Mouse (Mus musculus) heart, adult 2 months (tissue): ENCODE data around the gene Olfr370. TPM values are rescaled to one million over a fixed set of nuclear protein-coding genes. Genes with fewer than 3 reads are reported as not detected.

Experiments
- DNase-seq, 2 experiments: peaks; one replicate each; pipeline ENCODE4 v3.0.0; 2021
- H3K27ac ChIP-seq: fragments of 200-600 bp; 2 replicates; pipeline ENCODE4 v1.8.1; 2022
- H3K27me3 ChIP-seq: fragments of 200-500 bp; 2 replicates; pipeline ENCODE4 v1.6.1; 2012; ENCODE audit warnings: mild to moderate bottlenecking, low read length, inconsistent platforms, mixed read lengths; ENCODE audit not compliant: control insufficient read depth, insufficient read depth
- H3K36me3 ChIP-seq: fragments of 200-500 bp; 2 replicates; pipeline ENCODE4 v1.6.1; 2012; ENCODE audit warnings: low read length, inconsistent platforms; ENCODE audit not compliant: control insufficient read depth, insufficient read depth
- H3K4me1 ChIP-seq: fragments of 200-500 bp; 2 replicates; pipeline ENCODE4 v1.6.1; 2011; ENCODE audit warnings: low read length; ENCODE audit not compliant: control insufficient read depth, insufficient read depth
- H3K4me3 ChIP-seq: fragments of 200-600 bp; 2 replicates; pipeline ENCODE4 v1.8.1; 2022
- H3K79me2 ChIP-seq: fragments of 200-500 bp; replicated peaks from 2 replicates; pipeline ENCODE4 v1.6.1; 2012; ENCODE audit warnings: mild to moderate bottlenecking, inconsistent platforms, low read length, moderate library complexity, mixed read lengths; ENCODE audit not compliant: control insufficient read depth, insufficient read depth
- H3K9ac ChIP-seq: fragments of 200-500 bp; 2 replicates; pipeline ENCODE4 v1.6.1; 2012; ENCODE audit warnings: low read depth, mild to moderate bottlenecking, control low read depth, inconsistent platforms, low read length, mixed read lengths
- CTCF ChIP-seq: fragments of 200-600 bp; IDR thresholded peaks from 2 replicates; pipeline ENCODE4 v1.8.1; 2022; ENCODE audit warnings: antibody characterized with exemption, mild to moderate bottlenecking, moderate library complexity
- EP300 ChIP-seq: fragments of 200-500 bp; IDR thresholded peaks from 2 replicates; pipeline ENCODE4 v1.6.1; 2011; ENCODE audit warnings: low read depth, low read length, control low read depth; ENCODE audit not compliant: insufficient read depth
- POLR2A ChIP-seq: fragments of 200-500 bp; IDR thresholded peaks from 2 replicates; pipeline ENCODE4 v1.6.1; 2011; ENCODE audit warnings: mild to moderate bottlenecking, low read depth, low read length, control low read depth; ENCODE audit not compliant: insufficient read depth
- WGBS: fragments of 180-500 bp; shearing (Covaris S2); methylation state at CpG from one replicate; pipeline ENCODE4 v1.1.7; 2018; 5-methylcytosine and 5-hydroxymethylcytosine counted together
- intact Hi-C: fragments of 180-260 bp; cut with DNase I; formaldehyde crosslinking; loops from one replicate; pipeline ENCODE4 v1.15.1; 2025
- polyA plus RNA-seq: library from polyadenylated mRNA; depleted of rRNA; stranded (reverse); fragments of >200 nt; gene quantifications from 2 replicates; pipeline ENCODE4 v1.2.3, GENCODE M21; 2012
- total RNA-seq, 2 experiments: library from RNA; stranded (reverse); gene quantifications; 2 replicates each; pipeline ENCODE4 v1.2.3; 2021

Olfr370 gene
- total and polyA plus RNA-seq, 3 experiments: not detected

DNA sequence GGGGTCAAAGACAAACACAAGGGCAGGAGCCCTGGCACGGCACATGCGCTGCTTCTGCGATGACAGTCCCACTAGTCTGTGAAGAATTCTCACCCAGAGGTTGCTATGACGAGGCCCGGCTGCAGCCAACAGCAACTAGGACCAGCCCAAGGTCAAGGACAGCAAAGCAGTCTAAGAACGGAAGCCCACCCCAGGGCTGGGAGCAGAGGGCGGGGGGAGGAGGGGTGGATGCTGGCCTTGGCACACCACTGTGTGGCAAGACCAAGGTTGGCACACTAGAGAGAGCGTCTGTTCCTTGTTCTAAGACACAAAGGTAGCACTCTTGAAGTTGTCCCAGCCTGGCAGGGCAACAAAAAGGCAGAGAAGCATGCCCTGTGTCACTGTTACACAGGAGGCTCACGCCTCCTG is 41.8 kb downstream of the Olfr370 start:
- DNase-seq: peak; percentile 53 to 76
- peak overlapping the region; percentile 90 for H3K27ac ChIP-seq
- TF ChIP-seq POLR2A: peak; percentile 61; the same call in 1 of the 2 replicates
- TF ChIP-seq EP300: peak; percentile 34; the same call in 1 of the 2 replicates
- TF ChIP-seq CTCF: no peak
- 56% methylated on average over 9 of the region's 9 CpGs for WGBS
- H3K4me1 ChIP-seq: peaks cover 9% of the 10 kb centered on the region
- no peaks in the 10 kb centered on the region; the same call in 1 of the 2 replicates for H3K79me2 ChIP-seq
- no peak overlapping the region for H3K4me3 ChIP-seq
- intact Hi-C loops: no loop called here
- no peaks in the 10 kb centered on the region for H3K36me3 ChIP-seq
- H3K9ac ChIP-seq: peak overlapping the region; percentile 73
- no peaks in the 10 kb centered on the region for H3K27me3 ChIP-seq

DNA sequence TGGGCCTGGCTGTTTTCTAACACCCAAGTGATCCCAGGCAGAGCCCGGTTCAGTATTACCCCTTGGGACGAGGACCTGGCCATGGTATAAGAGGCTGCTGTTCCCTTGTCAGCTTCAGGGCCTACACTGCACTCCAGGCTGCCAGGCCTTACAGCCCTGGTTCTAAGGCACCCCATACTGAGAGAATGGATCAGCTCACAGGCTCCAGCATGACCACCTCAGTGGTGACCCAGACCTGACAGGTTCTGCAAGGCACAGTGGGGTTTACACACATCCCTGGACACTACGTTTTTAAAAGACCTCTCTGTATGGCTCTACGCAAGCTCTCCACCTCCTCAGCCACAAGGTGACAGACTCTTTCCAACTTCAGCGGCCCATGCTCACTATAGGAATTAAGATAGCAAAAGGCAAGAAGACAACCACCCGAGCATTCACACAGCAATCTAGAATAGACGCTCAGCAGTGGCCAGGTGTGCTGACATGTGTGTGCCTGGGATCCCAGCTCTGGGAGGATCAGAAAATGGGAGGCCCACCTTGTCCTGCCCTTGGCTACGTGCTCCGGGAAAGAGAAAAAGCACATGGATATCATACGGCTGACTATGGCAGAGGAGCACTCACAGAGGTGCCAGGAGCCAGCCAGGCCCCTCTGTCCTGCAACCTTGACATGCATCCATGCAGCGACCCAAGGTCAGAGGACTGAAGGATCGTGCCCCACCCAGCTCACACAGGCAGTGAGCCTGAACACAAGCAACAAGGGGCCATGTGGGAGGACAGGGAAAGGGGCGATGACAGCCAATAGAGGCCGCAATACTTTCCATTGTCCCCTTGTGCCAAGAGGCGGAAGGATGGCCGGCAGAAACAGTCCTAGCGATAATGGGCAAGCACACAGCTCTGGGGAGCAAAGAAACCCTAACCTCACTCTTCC is 42.8 kb downstream of the Olfr370 start:
- Histone ChIP-seq H3K4me3 (no peak overlapping the region), H3K9ac (peak overlapping the region; percentile 18), H3K36me3 (no peaks in the 10 kb centered on the region), H3K79me2 (no peaks in the 10 kb centered on the region; the same call in 1 of the 2 replicates), H3K4me1 (peaks cover 9% of the 10 kb centered on the region), H3K27me3 (no peaks in the 10 kb centered on the region), H3K27ac (peak overlapping the region; percentile 90)
- TF ChIP-seq POLR2A (0 out of 2 replicates have a peak, but pooled peaks have one; percentile 24), EP300 (0 out of 2 replicates have a peak, but pooled peaks have one; percentile 52), CTCF (no peak)
- WGBS: 50% methylated on average over 17 of the region's 17 CpGs
- DNase-seq: peak; percentile 46 to 49
- intact Hi-C loops: no loop called here

DNA sequence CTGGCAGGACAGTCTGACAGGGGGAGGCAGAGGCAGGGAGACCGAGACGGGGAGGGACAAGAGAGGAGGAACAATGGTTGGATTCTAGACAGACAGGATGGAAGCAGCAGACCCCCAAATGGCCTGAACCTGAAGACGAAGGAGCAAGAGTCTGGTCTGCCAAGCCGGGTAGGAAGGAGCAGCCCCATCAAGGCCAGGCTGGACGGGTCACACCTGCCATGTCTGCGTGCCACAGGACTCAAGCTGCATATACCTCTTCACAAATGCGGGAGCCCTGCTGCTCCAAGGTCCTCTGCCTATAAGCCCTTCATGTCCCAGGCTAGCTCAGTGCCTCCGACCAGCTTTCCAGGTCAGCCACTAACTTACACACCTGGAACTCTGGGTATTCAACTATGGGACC is 44.1 kb downstream of the Olfr370 start:
- intact Hi-C loops: no loop called here
- Histone ChIP-seq H3K36me3 (no peaks in the 10 kb centered on the region), H3K79me2 (peaks cover 2% of the 10 kb centered on the region; the same call in 1 of the 2 replicates), H3K9ac (no peak overlapping the region), H3K4me1 (peaks cover 9% of the 10 kb centered on the region), H3K4me3 (no peak overlapping the region), H3K27me3 (no peaks in the 10 kb centered on the region), H3K27ac (no peak overlapping the region; the same call in 1 of the 2 replicates)
- TF ChIP-seq POLR2A: no peak
- DNase-seq: peak in 1 of 2 experiments; percentile 2
- WGBS: 77% methylated on average over 8 of the region's 8 CpGs

DNA sequence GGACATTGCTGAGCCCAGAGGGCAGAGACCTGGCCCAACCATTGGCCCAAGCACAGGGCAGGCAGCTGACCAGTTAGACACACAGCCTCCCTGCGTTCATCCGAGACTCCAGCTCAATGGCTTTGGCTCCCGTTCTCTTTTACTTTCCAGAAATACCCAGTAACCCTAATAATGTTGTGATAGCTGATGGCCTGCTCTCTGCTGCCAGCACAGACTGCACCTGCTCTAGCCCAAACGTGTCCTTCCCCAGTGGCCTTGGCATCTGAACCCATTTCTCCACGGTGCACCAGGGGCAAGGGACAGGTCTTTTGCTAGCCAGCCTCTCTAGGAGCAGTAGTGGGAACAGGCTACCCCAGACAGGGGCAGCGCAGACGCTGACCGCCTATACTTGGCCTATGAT is 45.2 kb downstream of the Olfr370 start:
- Histone ChIP-seq H3K79me2 (peaks cover 6% of the 10 kb centered on the region; the same call in 1 of the 2 replicates), H3K27me3 (no peaks in the 10 kb centered on the region), H3K4me3 (no peak overlapping the region), H3K9ac (no peak overlapping the region), H3K27ac (peak overlapping the region; percentile 63), H3K4me1 (peaks cover 12% of the 10 kb centered on the region), H3K36me3 (no peaks in the 10 kb centered on the region)
- DNase-seq: peak in 1 of 2 experiments; percentile 44
- no peak for TF ChIP-seq CTCF
- TF ChIP-seq POLR2A: 0 out of 2 replicates have a peak, but pooled peaks have one; percentile 1
- TF ChIP-seq EP300: peak; percentile 3; the same call in 1 of the 2 replicates
- WGBS: 63% methylated on average over 8 of the region's 8 CpGs
- intact Hi-C loops: no loop called here

DNA sequence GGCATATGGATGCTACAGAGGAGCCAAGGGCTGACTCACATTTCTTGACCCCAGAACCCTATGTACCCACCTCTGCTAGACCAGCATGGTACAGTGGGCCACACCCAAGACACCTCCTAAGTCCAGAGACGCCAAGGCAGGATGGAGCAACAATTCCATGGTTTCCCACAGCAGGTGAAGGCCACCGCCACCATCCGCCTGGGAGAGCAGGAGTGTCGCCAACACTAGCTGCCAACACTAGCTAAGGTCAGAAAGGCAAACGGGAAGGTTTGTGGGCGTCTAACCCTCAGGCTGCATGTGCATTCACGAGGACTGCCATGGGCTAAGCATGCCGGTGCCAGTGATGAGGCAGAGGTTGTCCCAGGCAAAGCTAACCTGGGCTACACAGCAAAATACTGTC is 46.6 kb downstream of the Olfr370 start:
- 63% methylated on average over 8 of the region's 8 CpGs for WGBS
- peaks cover 6% of the 10 kb centered on the region; the same call in 1 of the 2 replicates for H3K79me2 ChIP-seq
- DNase-seq: peak in 1 of 2 experiments; percentile 6

DNA sequence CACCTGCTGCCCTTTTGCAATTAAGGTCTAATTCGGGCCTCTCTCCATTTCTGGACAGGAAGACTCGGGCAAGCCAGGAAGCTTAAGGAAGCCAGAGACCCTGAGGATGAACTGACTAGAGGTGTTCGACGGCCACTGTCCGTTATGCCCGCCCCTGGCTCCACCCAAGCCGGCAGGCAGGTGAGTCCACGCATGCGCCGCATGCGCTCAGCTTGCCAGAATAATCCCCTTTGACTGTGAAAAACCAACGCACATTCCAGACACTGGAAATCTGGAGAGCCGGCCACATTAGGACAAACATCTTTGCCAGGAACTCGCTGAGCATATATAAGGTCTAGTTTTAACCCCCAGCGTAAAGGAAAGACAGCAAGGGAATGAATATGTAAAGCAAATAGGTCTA is 47.7 kb downstream of the Olfr370 start:
- TF ChIP-seq POLR2A (no peak), EP300 (no peak), CTCF (no peak)
- H3K4me1 ChIP-seq: peaks cover 12% of the 10 kb centered on the region
- H3K27ac ChIP-seq: no peak overlapping the region
- peaks cover 6% of the 10 kb centered on the region; the same call in 1 of the 2 replicates for H3K79me2 ChIP-seq
- intact Hi-C loops: no loop called here
- no peaks in the 10 kb centered on the region for H3K36me3 ChIP-seq
- no peak for DNase-seq
- H3K9ac ChIP-seq: no peak overlapping the region
- WGBS: 85% methylated on average over 15 of the region's 15 CpGs
- H3K27me3 ChIP-seq: no peaks in the 10 kb centered on the region
- no peak overlapping the region for H3K4me3 ChIP-seq

More for the DNA sequence above, 46.6 kb downstream of the Olfr370 start:
- H3K27me3 ChIP-seq: no peaks in the 10 kb centered on the region
- H3K4me3 ChIP-seq: no peak overlapping the region
- no peak overlapping the region for H3K27ac ChIP-seq
- H3K4me1 ChIP-seq: peaks cover 12% of the 10 kb centered on the region
- intact Hi-C loops: no loop called here
- no peaks in the 10 kb centered on the region for H3K36me3 ChIP-seq
- TF ChIP-seq CTCF (no peak), EP300 (0 out of 2 replicates have a peak, but pooled peaks have one; percentile 6), POLR2A (peak; percentile 41)
- no peak overlapping the region for H3K9ac ChIP-seq
